Mouse (Mus musculus): ENCODE results near the gene Hopx.

GRCm38 (mm10) chr5:77148021-77148621 lies 33.2 kb upstream of the Hopx start:
- TF ChIP-seq GATA1 (IDR thresholded peaks at IDR 0.05; ENCODE audit: low read length), result no peak
- TF ChIP-seq TAL1 (IDR thresholded peaks at IDR 0.05; ENCODE audit: low read length), result no peak
